Mouse (Mus musculus): ENCODE measurements around the gene Tubb4b. TPM values are rescaled to one million over a fixed set of nuclear protein-coding genes. Genes with fewer than 3 reads are reported as not detected.

Gene Tubb4b
- polyA plus RNA-seq, 1 experiment = 2,638 TPM

- TF ChIP-seq CTCF (IDR thresholded peaks at IDR 0.05; ENCODE audit: control insufficient read depth, insufficient read depth, insufficient replicate concordance, low read depth, low read length) (no peak), POLR2A (IDR thresholded peaks at IDR 0.05; ENCODE audit: control insufficient read depth, low read depth, low read length) (no peak; the same call in 1 of the 2 replicates)
- H3K36me3 ChIP-seq (ENCODE audit: control insufficient read depth, insufficient read depth, low read length) = no peaks in the 10 kb centered on the region
- H3K4me3 ChIP-seq (ENCODE audit: control insufficient read depth, low read depth, low read length) = peak overlapping the region; percentile 100
- peak overlapping the region; percentile 94 for H3K27ac ChIP-seq (ENCODE audit: control insufficient read depth, insufficient read depth, low read depth, low read length)
- H3K4me1 ChIP-seq (ENCODE audit: control insufficient read depth, insufficient read depth, low read length) = peaks cover 4% of the 10 kb centered on the region; the same call in 1 of the 2 replicates
- no peaks in the 10 kb centered on the region for H3K27me3 ChIP-seq (ENCODE audit: control insufficient read depth, insufficient read depth, low read length)
Observed at GRCm38 (mm10) chr2:25224766-25225752, 557 bp upstream of the Tubb4b start.

GRCm38 (mm10) chr2:25223681-25224491 lies 616 bp downstream of the Tubb4b start:
- peak overlapping the region; percentile 100 for H3K4me3 ChIP-seq (ENCODE audit: control insufficient read depth, low read depth, low read length)
- H3K36me3 ChIP-seq (ENCODE audit: control insufficient read depth, insufficient read depth, low read length) = no peaks in the 10 kb centered on the region
- H3K27me3 ChIP-seq (ENCODE audit: control insufficient read depth, insufficient read depth, low read length) = no peaks in the 10 kb centered on the region
- peaks cover 4% of the 10 kb centered on the region; the same call in 1 of the 2 replicates for H3K4me1 ChIP-seq (ENCODE audit: control insufficient read depth, insufficient read depth, low read length)
- TF ChIP-seq POLR2A (IDR thresholded peaks at IDR 0.05; ENCODE audit: control insufficient read depth, low read depth, low read length) = no peak
- no peak for TF ChIP-seq CTCF (IDR thresholded peaks at IDR 0.05; ENCODE audit: control insufficient read depth, insufficient read depth, insufficient replicate concordance, low read depth, low read length)
- H3K27ac ChIP-seq (ENCODE audit: control insufficient read depth, insufficient read depth, low read depth, low read length) = peak overlapping the region; percentile 99

- Histone ChIP-seq H3K4me1 (ENCODE audit: control insufficient read depth, insufficient read depth, low read length) (peaks cover 2% of the 10 kb centered on the region; the same call in 1 of the 2 replicates), H3K36me3 (ENCODE audit: control insufficient read depth, insufficient read depth, low read length) (no peaks in the 10 kb centered on the region), H3K27me3 (ENCODE audit: control insufficient read depth, insufficient read depth, low read length) (no peaks in the 10 kb centered on the region), H3K4me3 (ENCODE audit: control insufficient read depth, low read depth, low read length) (peak overlapping the region; percentile 72), H3K27ac (ENCODE audit: control insufficient read depth, insufficient read depth, low read depth, low read length) (no peak overlapping the region; the same call in 1 of the 2 replicates)
- no peak for TF ChIP-seq CTCF (IDR thresholded peaks at IDR 0.05; ENCODE audit: control insufficient read depth, insufficient read depth, insufficient replicate concordance, low read depth, low read length)
- no peak for TF ChIP-seq POLR2A (IDR thresholded peaks at IDR 0.05; ENCODE audit: control insufficient read depth, low read depth, low read length)
Observed at GRCm38 (mm10) chr2:25221331-25221772, 3.1 kb downstream of the Tubb4b start.

GRCm38 (mm10) chr2:25218445-25218844 lies 6.1 kb downstream of the Tubb4b start, which contains the start of gene Fam166a:
TSS of gene Fam166a (plus strand) at chr2:25218745.
- no peaks in the 10 kb centered on the region for H3K36me3 ChIP-seq (ENCODE audit: control insufficient read depth, insufficient read depth, low read length)
- TF ChIP-seq POLR2A (IDR thresholded peaks at IDR 0.05; ENCODE audit: control insufficient read depth, low read depth, low read length) (peak; percentile 33; the same call in 1 of the 2 replicates), CTCF (IDR thresholded peaks at IDR 0.05; ENCODE audit: control insufficient read depth, insufficient read depth, insufficient replicate concordance, low read depth, low read length) (no peak)
- H3K4me1 ChIP-seq (ENCODE audit: control insufficient read depth, insufficient read depth, low read length) = no peaks in the 10 kb centered on the region; the same call in 1 of the 2 replicates
- H3K4me3 ChIP-seq (ENCODE audit: control insufficient read depth, low read depth, low read length) = peak within 1 kb of the TSS; percentile 86
- H3K27ac ChIP-seq (ENCODE audit: control insufficient read depth, insufficient read depth, low read depth, low read length) = peak within 1 kb of the TSS; percentile 88
- H3K27me3 ChIP-seq (ENCODE audit: control insufficient read depth, insufficient read depth, low read length) = no peaks in the 10 kb centered on the region

- Histone ChIP-seq H3K27ac (ENCODE audit: control insufficient read depth, insufficient read depth, low read depth, low read length) (no peak overlapping the region), H3K4me3 (ENCODE audit: control insufficient read depth, low read depth, low read length) (peak overlapping the region; percentile 69), H3K4me1 (ENCODE audit: control insufficient read depth, insufficient read depth, low read length) (no peaks in the 10 kb centered on the region; the same call in 1 of the 2 replicates), H3K36me3 (ENCODE audit: control insufficient read depth, insufficient read depth, low read length) (no peaks in the 10 kb centered on the region), H3K27me3 (ENCODE audit: control insufficient read depth, insufficient read depth, low read length) (no peaks in the 10 kb centered on the region)
- TF ChIP-seq CTCF (IDR thresholded peaks at IDR 0.05; ENCODE audit: control insufficient read depth, insufficient read depth, insufficient replicate concordance, low read depth, low read length) (no peak), POLR2A (IDR thresholded peaks at IDR 0.05; ENCODE audit: control insufficient read depth, low read depth, low read length) (no peak)
Observed at GRCm38 (mm10) chr2:25217666-25218065, 6.8 kb downstream of the Tubb4b start.

- TF ChIP-seq CTCF (IDR thresholded peaks at IDR 0.05; ENCODE audit: control insufficient read depth, insufficient read depth, insufficient replicate concordance, low read depth, low read length) (no peak), POLR2A (IDR thresholded peaks at IDR 0.05; ENCODE audit: control insufficient read depth, low read depth, low read length) (peak; percentile 70; the same call in 1 of the 2 replicates)
- peaks cover 2% of the 10 kb centered on the region for H3K4me1 ChIP-seq (ENCODE audit: control insufficient read depth, insufficient read depth, low read length)
- H3K27ac ChIP-seq (ENCODE audit: control insufficient read depth, insufficient read depth, low read depth, low read length) = peak within 1 kb of the TSS; percentile 15
- H3K4me3 ChIP-seq (ENCODE audit: control insufficient read depth, low read depth, low read length) = peak within 1 kb of the TSS; percentile 98
- H3K27me3 ChIP-seq (ENCODE audit: control insufficient read depth, insufficient read depth, low read length) = no peaks in the 10 kb centered on the region
- H3K36me3 ChIP-seq (ENCODE audit: control insufficient read depth, insufficient read depth, low read length) = no peaks in the 10 kb centered on the region
Observed at GRCm38 (mm10) chr2:25214444-25214843, 10.1 kb downstream of the Tubb4b start, which contains the start of gene Stpg3. TSS of gene Stpg3 (minus strand) at chr2:25214637.

All from testis, adult 2 months (tissue).